Mouse (Mus musculus): Measurements from ENCODE around the gene Erlin1.

Gene Erlin1

GRCm38 (mm10) chr19:44000061-44000460 lies 69.5 kb downstream of the Erlin1 start:
- DNase-seq (ENCODE audit: low spot score in 2 of 2) = no peak

GRCm38 (mm10) chr19:43998802-43999527 lies 70.6 kb downstream of the Erlin1 start:
- DNase-seq (ENCODE audit: low spot score in 2 of 2) = no peak

- no peak for DNase-seq (ENCODE audit: low spot score in 2 of 2)
These were observed 71.5 kb downstream of the Erlin1 start for GRCm38 (mm10) chr19:43998101-43998500.

- DNase-seq (ENCODE audit: low spot score in 2 of 2) = no peak
These were observed 74.2 kb downstream of the Erlin1 start for GRCm38 (mm10) chr19:43995427-43995826.

- no peak for DNase-seq (ENCODE audit: low spot score in 2 of 2)
These were observed 77.1 kb downstream of the Erlin1 start for GRCm38 (mm10) chr19:43992464-43992863.

- no peak for DNase-seq (ENCODE audit: low spot score in 2 of 2)
These were observed 79.2 kb downstream of the Erlin1 start for GRCm38 (mm10) chr19:43990362-43990761.

- no peak for DNase-seq (ENCODE audit: low spot score in 2 of 2)
These were observed 83.4 kb downstream of the Erlin1 start, which contains the start of gene Cpn1 for GRCm38 (mm10) chr19:43986069-43986794. Gene Cpn1 (minus strand): TSS chr19:43986556.

Measured in spleen, postnatal 14 days (tissue).